Mouse (Mus musculus): ENCODE data around the gene Sprr2a2.
"Not testable (repeated sequence)": the region's sequence is repeated elsewhere in the genome, so short reads cannot be mapped to it uniquely, and the experiment has no call there.

The Sprr2a2 gene

GRCm38 (mm10) chr3:92274018-92274417, 58.3 kb downstream of the Sprr2a2 start:
- not testable (repeated sequence) for DNase-seq (ENCODE audit: low read depth)

DNA sequence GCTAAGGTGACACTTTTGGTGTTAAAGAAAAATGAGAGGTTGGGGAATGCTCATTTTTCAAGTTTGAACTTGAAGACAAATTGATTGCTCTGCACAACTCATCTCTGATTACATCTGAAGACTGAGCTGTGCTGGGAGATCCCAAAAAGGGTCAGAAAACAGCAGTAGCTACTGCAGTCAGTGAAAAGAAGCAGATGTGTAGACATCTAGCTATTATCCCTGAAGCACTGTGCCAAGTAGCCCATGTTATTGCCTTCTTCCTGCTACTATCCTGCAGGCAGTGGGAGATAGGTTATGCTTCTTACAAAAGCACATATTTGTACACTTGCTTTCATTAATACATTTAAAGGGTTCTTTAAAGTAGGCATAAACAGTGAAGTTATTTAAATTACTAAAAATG, 63.9 kb downstream of the Sprr2a2 start:
- DNase-seq (ENCODE audit: low read depth): not testable (repeated sequence)

DNA sequence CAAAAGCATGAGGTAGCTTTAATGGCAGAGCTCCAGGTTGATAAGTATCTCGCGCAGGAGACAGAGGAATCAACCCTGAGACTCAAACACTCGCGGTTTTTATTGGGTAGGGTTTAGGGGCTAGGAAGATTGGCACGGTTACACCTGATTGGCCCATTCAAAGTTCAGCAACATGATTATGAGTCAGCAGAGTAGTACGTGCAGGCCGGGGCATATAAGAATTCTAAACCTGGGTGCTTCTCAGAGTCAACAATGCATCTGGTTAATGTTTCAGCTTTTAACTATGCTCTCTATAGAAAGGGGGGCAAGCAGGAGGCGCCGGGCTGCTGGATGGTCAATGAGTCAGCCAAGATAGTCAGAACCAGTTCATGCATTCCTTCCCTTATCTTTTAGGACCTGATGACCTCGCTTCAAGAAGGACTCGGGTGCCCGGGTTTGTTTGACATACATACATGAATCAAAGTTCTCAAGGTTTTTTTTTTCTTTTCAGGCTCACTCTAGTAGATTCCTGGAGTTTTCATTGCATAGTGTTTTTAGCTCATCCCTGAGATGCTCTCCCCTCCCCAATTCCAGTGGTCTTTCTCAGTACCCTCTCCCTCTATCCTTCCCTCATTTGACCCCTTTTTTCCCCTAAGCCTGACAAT, 65.4 kb downstream of the Sprr2a2 start:
- not testable (repeated sequence) for DNase-seq (ENCODE audit: low read depth)

- not testable (repeated sequence) for DNase-seq (ENCODE audit: low read depth)
These were observed 69.4 kb downstream of the Sprr2a2 start, which contains the start of gene Sprr2a3 for GRCm38 (mm10) chr3:92285101-92285500. Gene Sprr2a3, plus strand, starts transcription at chr3:92285417.

DNA sequence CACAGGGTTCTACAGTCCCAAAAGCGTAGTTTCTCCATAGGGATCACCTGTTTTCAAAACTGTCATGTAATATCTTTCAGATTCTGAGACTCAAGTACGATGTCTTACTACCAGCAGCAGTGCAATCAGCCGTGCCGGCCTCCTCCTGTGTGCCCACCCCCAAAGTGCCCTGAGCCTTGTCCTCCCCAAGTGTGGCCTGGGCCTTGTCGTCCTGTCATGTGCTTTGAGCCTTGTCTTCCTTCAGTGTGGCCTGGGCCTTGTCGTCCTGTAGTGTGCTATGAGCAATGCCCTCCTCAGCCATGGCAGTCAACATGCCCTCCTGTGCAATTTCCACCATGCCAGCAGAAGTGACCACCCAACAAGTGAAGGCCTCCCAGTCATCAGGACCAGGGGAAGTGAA, 72.8 kb downstream of the Sprr2a2 start:
- not testable (repeated sequence) for DNase-seq (ENCODE audit: low read depth)

Measured in naive thymus-derived CD4-positive, alpha-beta T cell, adult 2 months (primary cell).